Mouse (Mus musculus) forebrain, embryonic 10.5 days (tissue): ENCODE results near the gene Adamts3. TPM values are rescaled to one million over a fixed set of nuclear protein-coding genes. Genes with fewer than 3 reads are reported as not detected.

Experiments
- DNase-seq: peaks from one replicate; pipeline ENCODE4 v3.0.0-alpha.2; 2017; ENCODE audit warnings: low spot score; ENCODE audit errors: extremely low spot score
- H3K27ac ChIP-seq: fragments of 300-500 bp; sonication (generic); 2 replicates; pipeline ENCODE4 v1.5.1; 2016; ENCODE audit warnings: mild to moderate bottlenecking
- H3K27me3 ChIP-seq: fragments of 300-500 bp; sonication (generic); 2 replicates; pipeline ENCODE4 v1.6.1; 2016; ENCODE audit warnings: mild to moderate bottlenecking; ENCODE audit not compliant: poor library complexity, severe bottlenecking
- H3K36me3 ChIP-seq: fragments of 300-500 bp; sonication (generic); replicated peaks from 2 replicates; pipeline ENCODE4 v1.6.1; 2016; ENCODE audit warnings: mild to moderate bottlenecking, moderate library complexity
- H3K4me1 ChIP-seq: fragments of 300-500 bp; sonication (generic); 2 replicates; pipeline ENCODE4 v1.6.1; 2016
- H3K4me3 ChIP-seq: fragments of 300-500 bp; sonication (generic); 2 replicates; pipeline ENCODE4 v1.5.1; 2016; ENCODE audit warnings: mild to moderate bottlenecking, moderate library complexity
- H3K9me3 ChIP-seq: fragments of 300-500 bp; sonication (generic); 2 replicates; pipeline ENCODE4 v1.6.1; 2016; ENCODE audit warnings: mild to moderate bottlenecking, moderate library complexity
- WGBS: fragments of 180-500 bp; shearing (Covaris S2); methylation state at CpG from one replicate; pipeline ENCODE4 v1.1.7; 2016; 5-methylcytosine and 5-hydroxymethylcytosine counted together
- polyA plus RNA-seq: library from polyadenylated mRNA; unstranded; fragments of >200 nt; fragmentation: Nextera tagmentation; extraction: Ambion mirVana; gene quantifications from 2 replicates; pipeline ENCODE4 v1.2.1, GENCODE M21; 2016

The Adamts3 gene
- polyA plus RNA-seq, 1 experiment from 2014 or later = 8.8 TPM

- H3K36me3 ChIP-seq = no peaks in the 10 kb centered on the region
- WGBS = 89% methylated on average over 2 of the region's 2 CpGs
- H3K27ac ChIP-seq = no peak overlapping the region
- no peaks in the 10 kb centered on the region for H3K27me3 ChIP-seq
- no peaks in the 10 kb centered on the region for H3K4me1 ChIP-seq
- no peak overlapping the region for H3K4me3 ChIP-seq
- no peak for DNase-seq
- no peaks in the 10 kb centered on the region for H3K9me3 ChIP-seq
These were observed 148.4 kb downstream of the Adamts3 start for GRCm38 (mm10) chr5:89734759-89735158.

- 91% methylated on average over 3 of the region's 3 CpGs for WGBS
- H3K4me3 ChIP-seq = no peak overlapping the region
- no peaks in the 10 kb centered on the region for H3K4me1 ChIP-seq
- H3K27me3 ChIP-seq = no peaks in the 10 kb centered on the region
- peaks cover 5% of the 10 kb centered on the region; the same call in 1 of the 2 replicates for H3K36me3 ChIP-seq
- H3K9me3 ChIP-seq = peaks cover 12% of the 10 kb centered on the region
- no peak overlapping the region for H3K27ac ChIP-seq
- no peak for DNase-seq
These were observed 152.7 kb downstream of the Adamts3 start for GRCm38 (mm10) chr5:89730411-89730810.

- Histone ChIP-seq H3K9me3 (peaks cover 12% of the 10 kb centered on the region), H3K27me3 (no peaks in the 10 kb centered on the region), H3K4me1 (no peaks in the 10 kb centered on the region), H3K27ac (no peak overlapping the region), H3K4me3 (no peak overlapping the region), H3K36me3 (peaks cover 5% of the 10 kb centered on the region; the same call in 1 of the 2 replicates)
- DNase-seq = no peak
- WGBS = 89% methylated on average over 3 of the region's 3 CpGs
These were observed 155.0 kb downstream of the Adamts3 start for GRCm38 (mm10) chr5:89728117-89728516.

- Histone ChIP-seq H3K27me3 (no peaks in the 10 kb centered on the region), H3K4me3 (no peak overlapping the region), H3K4me1 (no peaks in the 10 kb centered on the region), H3K27ac (no peak overlapping the region), H3K36me3 (peaks cover 5% of the 10 kb centered on the region; the same call in 1 of the 2 replicates), H3K9me3 (peaks cover 12% of the 10 kb centered on the region)
- 85% methylated on average over 6 of the region's 6 CpGs for WGBS
- no peak for DNase-seq
These were observed 155.6 kb downstream of the Adamts3 start for GRCm38 (mm10) chr5:89727497-89728057.

GRCm38 (mm10) chr5:89714552-89714951 lies 168.6 kb downstream of the Adamts3 start:
- no peaks in the 10 kb centered on the region for H3K9me3 ChIP-seq
- no peak overlapping the region for H3K27ac ChIP-seq
- no peak for DNase-seq
- 0 out of 2 replicates have a peak, but pooled peaks cover 5% of the 10 kb centered on the region for H3K36me3 ChIP-seq
- no peak overlapping the region for H3K4me3 ChIP-seq
- WGBS = 58% methylated on average over 2 of the region's 2 CpGs
- no peaks in the 10 kb centered on the region for H3K27me3 ChIP-seq
- H3K4me1 ChIP-seq = no peaks in the 10 kb centered on the region

GRCm38 (mm10) chr5:89711116-89711859 lies 171.8 kb downstream of the Adamts3 start:
- DNase-seq = no peak
- no peak overlapping the region for H3K4me3 ChIP-seq
- H3K27me3 ChIP-seq = no peaks in the 10 kb centered on the region
- no peaks in the 10 kb centered on the region for H3K4me1 ChIP-seq
- WGBS = 89% methylated on average over 7 of the region's 7 CpGs
- H3K9me3 ChIP-seq = no peaks in the 10 kb centered on the region
- no peak overlapping the region for H3K27ac ChIP-seq
- H3K36me3 ChIP-seq = peaks cover 17% of the 10 kb centered on the region

- peaks cover 33% of the 10 kb centered on the region for H3K36me3 ChIP-seq
- no peaks in the 10 kb centered on the region for H3K4me1 ChIP-seq
- no peaks in the 10 kb centered on the region for H3K9me3 ChIP-seq
- no peak overlapping the region for H3K4me3 ChIP-seq
- H3K27me3 ChIP-seq = no peaks in the 10 kb centered on the region
- no peak for DNase-seq
- 69% methylated on average over 4 of the region's 4 CpGs for WGBS
- H3K27ac ChIP-seq = no peak overlapping the region
These were observed 173.7 kb downstream of the Adamts3 start for GRCm38 (mm10) chr5:89709459-89709858.

GRCm38 (mm10) chr5:89704264-89704663 lies 178.9 kb downstream of the Adamts3 start:
- H3K36me3 ChIP-seq = peaks cover 56% of the 10 kb centered on the region
- 78% methylated on average over 1 of the region's 1 CpGs for WGBS
- H3K4me1 ChIP-seq = no peaks in the 10 kb centered on the region
- no peak for DNase-seq
- H3K27me3 ChIP-seq = no peaks in the 10 kb centered on the region
- no peaks in the 10 kb centered on the region for H3K9me3 ChIP-seq
- H3K27ac ChIP-seq = no peak overlapping the region
- H3K4me3 ChIP-seq = no peak overlapping the region

GRCm38 (mm10) chr5:89701241-89702007 lies 181.7 kb downstream of the Adamts3 start:
- Histone ChIP-seq H3K4me3 (no peak overlapping the region), H3K36me3 (peaks cover 44% of the 10 kb centered on the region), H3K27ac (no peak overlapping the region; the same call in 1 of the 2 replicates), H3K9me3 (no peaks in the 10 kb centered on the region), H3K27me3 (no peaks in the 10 kb centered on the region), H3K4me1 (no peaks in the 10 kb centered on the region)
- DNase-seq = no peak
- WGBS = 95% methylated on average over 9 of the region's 9 CpGs

GRCm38 (mm10) chr5:89687826-89688225 lies 195.3 kb downstream of the Adamts3 start:
- no peak overlapping the region for H3K4me3 ChIP-seq
- H3K9me3 ChIP-seq = no peaks in the 10 kb centered on the region
- no peak for DNase-seq
- 86% methylated on average over 1 of the region's 1 CpGs for WGBS
- H3K36me3 ChIP-seq = peaks cover 31% of the 10 kb centered on the region
- H3K4me1 ChIP-seq = no peaks in the 10 kb centered on the region
- no peak overlapping the region for H3K27ac ChIP-seq
- H3K27me3 ChIP-seq = no peaks in the 10 kb centered on the region

- H3K27me3 ChIP-seq = no peaks in the 10 kb centered on the region
- H3K4me3 ChIP-seq = no peak overlapping the region
- H3K9me3 ChIP-seq = no peaks in the 10 kb centered on the region
- no peak for DNase-seq
- H3K4me1 ChIP-seq = no peaks in the 10 kb centered on the region
- WGBS = 78% methylated on average over 5 of the region's 5 CpGs
- peaks cover 34% of the 10 kb centered on the region for H3K36me3 ChIP-seq
- no peak overlapping the region for H3K27ac ChIP-seq
These were observed 203.1 kb downstream of the Adamts3 start for GRCm38 (mm10) chr5:89679871-89680536.

GRCm38 (mm10) chr5:89678148-89678547 lies 205.0 kb downstream of the Adamts3 start:
- no peak for DNase-seq
- Histone ChIP-seq H3K4me1 (no peaks in the 10 kb centered on the region), H3K27me3 (no peaks in the 10 kb centered on the region), H3K9me3 (no peaks in the 10 kb centered on the region), H3K36me3 (peaks cover 23% of the 10 kb centered on the region), H3K4me3 (no peak overlapping the region), H3K27ac (no peak overlapping the region)
- WGBS = 93% methylated on average over 4 of the region's 4 CpGs
